ENCODE assay signal across 8 mouse cellular contexts in the genomic region with DNA sequence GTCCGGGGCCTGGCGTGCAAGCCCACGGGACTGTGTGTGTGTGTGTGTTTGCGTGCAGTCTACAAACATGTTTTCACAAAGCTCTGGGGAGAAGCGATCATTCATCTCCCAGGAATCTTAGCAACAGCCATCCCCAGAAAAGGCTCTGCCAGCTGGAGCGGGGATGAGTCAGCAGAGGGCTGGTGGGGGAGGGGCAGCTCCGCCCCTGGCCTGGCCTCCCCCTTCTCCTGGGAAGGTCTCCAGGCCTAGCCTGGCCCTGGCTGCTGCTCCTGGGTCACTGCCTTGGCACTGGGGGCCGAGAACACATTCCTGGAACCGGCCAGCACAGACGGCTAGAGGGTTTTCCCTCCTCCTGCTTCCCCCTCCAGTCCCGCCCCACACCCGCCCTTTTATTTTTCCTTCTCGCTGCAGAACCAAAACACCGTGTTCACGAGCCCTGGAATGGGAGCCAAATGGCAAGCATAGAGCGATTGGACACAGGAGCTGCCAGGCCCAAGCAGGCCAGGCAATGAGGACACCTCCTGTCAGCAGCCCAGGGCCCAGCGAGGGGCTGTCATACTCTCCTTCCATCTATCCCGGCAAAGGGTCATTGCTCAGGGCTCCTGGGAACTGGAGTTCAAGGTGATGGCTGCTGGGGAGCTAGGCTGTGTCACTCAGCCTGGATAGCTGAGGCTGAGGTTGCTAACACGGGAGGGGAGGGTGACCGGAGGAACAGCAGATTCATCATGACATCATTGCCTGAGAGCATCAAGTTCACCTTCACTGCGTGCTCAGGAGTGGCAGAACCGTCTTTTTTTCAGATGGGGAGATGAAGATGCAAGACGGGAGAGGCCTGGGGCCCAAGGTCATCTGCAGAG.
A peak's percentile ranks its signal among the peaks of the same experiment; 100 is the strongest.
DNase-seq lines count a peak whose midpoint lies in the region; ATAC-seq and TF ChIP-seq lines count a peak whose summit lies in the region.

No protein-coding gene starts in this region.

- peak overlapping the region; percentile 50 for H3K4me2 ChIP-seq in forebrain, embryonic 13.5 days
- H3K4me2 ChIP-seq in heart, embryonic 16.5 days (ENCODE audit: low read depth, low read length), result peak overlapping the region; percentile 65
- peak overlapping the region; percentile 65 for H3K4me2 ChIP-seq in liver, embryonic 12.5 days

- peak overlapping the region; percentile 43 for H3K9ac ChIP-seq in ES-Bruce4 (ENCODE audit: low read depth, poor library complexity, severe bottlenecking)
- peak overlapping the region; percentile 55 for H3K9ac ChIP-seq in forebrain, embryonic 13.5 days
- H3K9ac ChIP-seq in heart, embryonic 16.5 days (ENCODE audit: low read length), result peak overlapping the region; percentile 70
- H3K9ac ChIP-seq in liver, embryonic 12.5 days, result peak overlapping the region; percentile 43; the same call in 1 of the 2 replicates

- ATAC-seq in forebrain, embryonic 13.5 days, result peak; percentile 72
- peak; percentile 88 for ATAC-seq in heart, embryonic 16.5 days (replicated peaks; ENCODE audit: extremely low read depth, insufficient read depth, low FRiP score)
- peak; percentile 72 for ATAC-seq in liver, embryonic 12.5 days

- peaks cover 18% of the 10 kb centered on the region for H3K4me1 ChIP-seq in ES-Bruce4 (ENCODE audit: control insufficient read depth, insufficient read depth, low read length)
- peaks cover 80% of the 10 kb centered on the region for H3K4me1 ChIP-seq in forebrain, embryonic 13.5 days
- H3K4me1 ChIP-seq in heart, embryonic 16.5 days (ENCODE audit: control insufficient read depth, insufficient read depth, low read length), result peaks cover 70% of the 10 kb centered on the region
- peaks cover 59% of the 10 kb centered on the region for H3K4me1 ChIP-seq in liver, embryonic 12.5 days
- peaks cover 25% of the 10 kb centered on the region for H3K4me1 ChIP-seq in testis, adult 2 months (ENCODE audit: control insufficient read depth, insufficient read depth, low read length)

- no peak for TF ChIP-seq CTCF in ES-Bruce4 (IDR thresholded peaks at IDR 0.05; ENCODE audit: low read depth, low read length)
- TF ChIP-seq CTCF in testis, adult 2 months (IDR thresholded peaks at IDR 0.05; ENCODE audit: control insufficient read depth, insufficient read depth, insufficient replicate concordance, low read depth, low read length), result no peak

- peak; percentile 98 for TF ChIP-seq EP300 in ES-Bruce4 (IDR thresholded peaks at IDR 0.05; ENCODE audit: insufficient read depth, low read depth, low read length)

- DNase-seq in cerebellum, adult 11-12 months, result peak; percentile 99
- peak; percentile 98 to 99 for DNase-seq in kidney, postnatal 25 days
- DNase-seq in naive thymus-derived CD4-positive, alpha-beta T cell, adult 2 months (ENCODE audit: low read depth), result peak; percentile 72

- no peak for TF ChIP-seq POLR2A in ES-Bruce4 (IDR thresholded peaks at IDR 0.05; ENCODE audit: insufficient read depth, low read length)
- TF ChIP-seq POLR2A in testis, adult 2 months (IDR thresholded peaks at IDR 0.05; ENCODE audit: control insufficient read depth, low read depth, low read length), result peak; percentile 27; the same call in 1 of the 2 replicates

- H3K36me3 ChIP-seq in ES-Bruce4 (ENCODE audit: control insufficient read depth, insufficient read depth, low read length, poor library complexity, severe bottlenecking), result no peaks in the 10 kb centered on the region
- H3K36me3 ChIP-seq in forebrain, embryonic 13.5 days (ENCODE audit: poor library complexity, severe bottlenecking), result no peaks in the 10 kb centered on the region
- H3K36me3 ChIP-seq in heart, embryonic 16.5 days (ENCODE audit: control insufficient read depth, insufficient read depth), result no peaks in the 10 kb centered on the region
- no peaks in the 10 kb centered on the region for H3K36me3 ChIP-seq in liver, embryonic 12.5 days
- no peaks in the 10 kb centered on the region for H3K36me3 ChIP-seq in testis, adult 2 months (ENCODE audit: control insufficient read depth, insufficient read depth, low read length)

- peak overlapping the region; percentile 44 for H3K4me3 ChIP-seq in ES-Bruce4 (ENCODE audit: low read depth, low read length)
- H3K4me3 ChIP-seq in forebrain, embryonic 13.5 days, result peak overlapping the region; percentile 3; the same call in 1 of the 2 replicates
- H3K4me3 ChIP-seq in heart, embryonic 16.5 days (ENCODE audit: low read length), result peak overlapping the region; percentile 29
- peak overlapping the region; percentile 27 for H3K4me3 ChIP-seq in liver, embryonic 12.5 days
- H3K4me3 ChIP-seq in testis, adult 2 months (ENCODE audit: control insufficient read depth, low read depth, low read length), result peak overlapping the region; percentile 22

- H3K9me3 ChIP-seq in ES-Bruce4 (replicated peaks; ENCODE audit: control insufficient read depth, insufficient read depth, low read length, poor library complexity, severe bottlenecking), result no peaks in the 10 kb centered on the region
- no peaks in the 10 kb centered on the region for H3K9me3 ChIP-seq in forebrain, embryonic 13.5 days (replicated peaks)
- no peaks in the 10 kb centered on the region for H3K9me3 ChIP-seq in heart, embryonic 16.5 days (replicated peaks; ENCODE audit: control insufficient read depth, low read length)
- no peaks in the 10 kb centered on the region for H3K9me3 ChIP-seq in liver, embryonic 12.5 days (replicated peaks)

- peak overlapping the region; percentile 96 for H3K27ac ChIP-seq in ES-Bruce4 (ENCODE audit: insufficient read depth, low read length)
- peak overlapping the region; percentile 97 for H3K27ac ChIP-seq in forebrain, embryonic 13.5 days
- H3K27ac ChIP-seq in heart, embryonic 16.5 days (ENCODE audit: low read length), result peak overlapping the region; percentile 98
- H3K27ac ChIP-seq in liver, embryonic 12.5 days, result peak overlapping the region; percentile 79
- H3K27ac ChIP-seq in testis, adult 2 months (ENCODE audit: control insufficient read depth, insufficient read depth, low read depth, low read length), result peak overlapping the region; percentile 87

- 2% methylated on average over 23 of the region's 23 CpGs for WGBS in forebrain, embryonic 13.5 days
- 2% methylated on average over 23 of the region's 23 CpGs for WGBS in heart, embryonic 16.5 days
- WGBS in liver, embryonic 12.5 days (ENCODE audit: insufficient replicate concordance), result 8% methylated on average over 23 of the region's 23 CpGs

- no peaks in the 10 kb centered on the region for H3K27me3 ChIP-seq in ES-Bruce4 (ENCODE audit: control insufficient read depth, insufficient read depth, low read length, poor library complexity, severe bottlenecking)
- H3K27me3 ChIP-seq in forebrain, embryonic 13.5 days, result no peaks in the 10 kb centered on the region
- no peaks in the 10 kb centered on the region for H3K27me3 ChIP-seq in heart, embryonic 16.5 days (ENCODE audit: control insufficient read depth, insufficient read depth, low read length)
- peaks cover 33% of the 10 kb centered on the region for H3K27me3 ChIP-seq in liver, embryonic 12.5 days (replicated peaks)
- no peaks in the 10 kb centered on the region for H3K27me3 ChIP-seq in testis, adult 2 months (ENCODE audit: control insufficient read depth, insufficient read depth, low read length)

Comparison
In these comparisons a context has a peak if more than half of its experiments do, and no peak if none do; other contexts are left out.
1. Peak in every context shown above with its lines: DNase-seq, ATAC-seq, H3K4me3 ChIP-seq and H3K27ac ChIP-seq.